Mouse (Mus musculus) hindbrain, embryonic 14.5 days (tissue): ENCODE measurements at regions not wholly inside any gene's neighbourhood (a gene's known extent, or its start where the extent isn't known, plus 50 kb on each side); places are given as distances from the start of the nearest gene placed in this dataset.

Source experiments
- ATAC-seq: fragments of 200-750 bp; cut with Nextera tagmentation; 2 replicates; pipeline ENCODE4 v1.8.0; 2017; ENCODE audit warnings: moderate number of reproducible peaks, mild to moderate bottlenecking, moderate TSS enrichment, moderate library complexity; ENCODE audit not compliant: low FRiP score
- DNase-seq: peaks from one replicate; pipeline ENCODE4 v3.0.0-alpha.2; 2015; ENCODE audit warnings: low spot score
- H3K27ac ChIP-seq: fragments of 300-500 bp; sonication (generic); 2 replicates; pipeline ENCODE4 v1.5.1; 2014; ENCODE audit warnings: mild to moderate bottlenecking, moderate library complexity
- H3K27me3 ChIP-seq: fragments of 300-500 bp; sonication (generic); 2 replicates; pipeline ENCODE4 v1.6.1; 2014; ENCODE audit warnings: mild to moderate bottlenecking, low read length, mixed read lengths; ENCODE audit not compliant: control insufficient read depth, insufficient read depth
- H3K36me3 ChIP-seq: fragments of 300-500 bp; sonication (generic); replicated peaks from 2 replicates; pipeline ENCODE4 v1.6.1; 2014; ENCODE audit not compliant: control insufficient read depth, insufficient read depth
- H3K4me1 ChIP-seq: fragments of 300-500 bp; sonication (generic); replicated peaks from 2 replicates; pipeline ENCODE4 v1.6.1; 2014; ENCODE audit warnings: antibody characterized with exemption, low read length, mixed read lengths; ENCODE audit not compliant: control insufficient read depth, insufficient read depth
- H3K4me2 ChIP-seq: fragments of 300-500 bp; sonication (generic); replicated peaks from 2 replicates; pipeline ENCODE4 v1.6.1; 2014; ENCODE audit warnings: mild to moderate bottlenecking, moderate library complexity
- H3K4me3 ChIP-seq: fragments of 300-500 bp; sonication (generic); replicated peaks from 2 replicates; pipeline ENCODE4 v1.5.1; 2014; ENCODE audit warnings: mild to moderate bottlenecking, low read length
- H3K9ac ChIP-seq: fragments of 300-500 bp; sonication (generic); 2 replicates; pipeline ENCODE4 v1.6.1; 2014
- H3K9me3 ChIP-seq: fragments of 300-500 bp; sonication (generic); 2 replicates; pipeline ENCODE4 v1.6.1; 2016; ENCODE audit warnings: low read length; ENCODE audit not compliant: control insufficient read depth
- WGBS: fragments of 180-500 bp; shearing (Covaris S2); extraction: QIAGEN DNeasy Blood & Tissue Kit; methylation state at CpG from one replicate; pipeline ENCODE4 v1.1.7; 2014; 5-methylcytosine and 5-hydroxymethylcytosine counted together

- Histone ChIP-seq H3K27ac (no peak overlapping the region), H3K4me3 (no peak overlapping the region), H3K9ac (no peak overlapping the region), H3K4me1 (no peaks in the 10 kb centered on the region), H3K27me3 (no peaks in the 10 kb centered on the region), H3K4me2 (no peak overlapping the region), H3K36me3 (no peaks in the 10 kb centered on the region), H3K9me3 (no peaks in the 10 kb centered on the region)
- ATAC-seq (no peak), DNase-seq (no peak)
- WGBS, result 82% methylated on average over 4 of the region's 4 CpGs
Observed at GRCm38 (mm10) chr13:103460499-103460898, 126.2 kb upstream of the Mast4 start.

DNA sequence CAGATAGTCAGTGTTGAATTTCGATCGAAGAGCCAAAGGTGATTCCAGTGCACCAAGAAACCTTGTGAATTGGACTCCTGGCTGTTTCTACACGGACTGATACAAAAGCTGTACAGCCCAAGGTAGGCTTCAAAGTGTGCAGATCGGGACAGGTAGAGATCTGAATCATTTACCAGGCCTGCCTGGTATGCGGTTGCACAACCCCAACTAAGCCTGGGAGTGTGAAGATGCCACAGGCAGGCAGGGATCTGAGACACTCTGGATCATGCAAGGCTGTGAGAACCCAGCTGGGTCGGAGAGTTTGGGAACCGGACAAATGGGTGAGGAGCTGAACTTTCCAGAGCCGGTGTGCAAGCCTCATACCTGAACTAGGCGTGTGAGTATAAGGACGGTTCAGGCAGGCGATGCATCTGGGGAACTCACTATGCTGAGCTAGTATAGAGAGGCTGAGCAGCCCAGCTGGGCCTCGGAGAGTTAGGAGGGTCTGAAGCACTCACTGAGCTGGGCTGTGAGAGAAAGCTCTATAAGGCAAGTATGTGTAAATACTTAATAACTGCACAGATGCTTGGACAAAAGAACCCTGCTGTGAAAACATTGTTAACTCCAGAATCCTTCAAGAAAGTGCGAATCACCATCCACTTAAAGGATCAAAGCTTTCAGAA lies 125.3 kb upstream of the Mast4 start:
- H3K4me1 ChIP-seq, result no peaks in the 10 kb centered on the region
- no peak overlapping the region for H3K9ac ChIP-seq
- ATAC-seq (no peak), DNase-seq (no peak)
- H3K9me3 ChIP-seq, result no peaks in the 10 kb centered on the region
- H3K36me3 ChIP-seq, result no peaks in the 10 kb centered on the region
- WGBS, result 92% methylated on average over 13 of the region's 13 CpGs
- H3K4me3 ChIP-seq, result no peak overlapping the region
- H3K27me3 ChIP-seq, result no peaks in the 10 kb centered on the region
- no peak overlapping the region for H3K27ac ChIP-seq
- no peak overlapping the region for H3K4me2 ChIP-seq

DNA sequence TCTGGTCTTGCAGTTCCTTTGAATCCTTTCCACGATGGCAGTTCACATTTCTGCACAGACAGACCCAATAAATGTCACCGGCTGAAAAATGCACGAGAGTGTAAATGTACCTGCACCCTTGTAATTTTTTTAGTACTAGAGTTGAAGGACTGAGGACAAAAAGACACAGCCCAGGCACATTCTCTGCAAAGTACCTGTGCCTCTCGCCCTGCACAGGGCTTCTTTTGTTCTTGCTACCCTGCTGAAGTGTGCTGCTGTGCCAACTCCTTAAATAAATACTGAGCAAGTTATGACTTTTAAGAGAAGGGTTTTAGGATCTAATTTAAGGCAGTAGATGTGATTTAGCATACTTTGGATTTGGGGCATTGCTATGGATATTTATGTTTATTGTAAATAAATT lies 118.5 kb upstream of the Mast4 start:
- Histone ChIP-seq H3K4me2 (no peak overlapping the region), H3K9me3 (no peaks in the 10 kb centered on the region), H3K4me3 (no peak overlapping the region), H3K27ac (no peak overlapping the region), H3K4me1 (no peaks in the 10 kb centered on the region), H3K9ac (no peak overlapping the region), H3K27me3 (no peaks in the 10 kb centered on the region), H3K36me3 (no peaks in the 10 kb centered on the region)
- 79% methylated on average over 4 of the region's 4 CpGs for WGBS
- DNase-seq (no peak), ATAC-seq (no peak)

DNA sequence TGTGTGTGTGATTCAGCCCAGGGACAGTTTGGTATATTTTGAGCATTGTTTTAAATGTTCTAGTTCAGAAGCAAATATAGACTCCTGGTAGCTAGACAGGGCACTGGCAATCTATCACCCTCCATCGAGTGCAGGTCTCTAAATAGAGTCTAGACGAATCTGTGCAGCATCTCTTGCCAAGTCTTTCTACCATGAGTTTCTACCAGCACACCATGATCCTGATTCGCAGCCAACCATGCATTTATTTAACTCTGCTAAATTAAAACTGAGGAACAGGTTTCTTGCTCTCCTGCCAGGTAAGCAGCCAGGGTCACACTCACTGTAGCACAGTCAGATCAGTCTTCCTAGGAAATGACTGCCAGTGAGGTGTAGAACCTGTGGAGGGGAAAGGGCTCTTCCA lies 96.3 kb upstream of the Mast4 start:
- no peaks in the 10 kb centered on the region for H3K9me3 ChIP-seq
- no peak overlapping the region for H3K4me2 ChIP-seq
- no peak overlapping the region for H3K4me3 ChIP-seq
- no peaks in the 10 kb centered on the region for H3K36me3 ChIP-seq
- no peaks in the 10 kb centered on the region for H3K4me1 ChIP-seq
- WGBS, result 76% methylated on average over 3 of the region's 3 CpGs
- H3K9ac ChIP-seq, result no peak overlapping the region
- no peak overlapping the region for H3K27ac ChIP-seq
- ATAC-seq, result no peak
- no peaks in the 10 kb centered on the region for H3K27me3 ChIP-seq
- no peak for DNase-seq

DNA sequence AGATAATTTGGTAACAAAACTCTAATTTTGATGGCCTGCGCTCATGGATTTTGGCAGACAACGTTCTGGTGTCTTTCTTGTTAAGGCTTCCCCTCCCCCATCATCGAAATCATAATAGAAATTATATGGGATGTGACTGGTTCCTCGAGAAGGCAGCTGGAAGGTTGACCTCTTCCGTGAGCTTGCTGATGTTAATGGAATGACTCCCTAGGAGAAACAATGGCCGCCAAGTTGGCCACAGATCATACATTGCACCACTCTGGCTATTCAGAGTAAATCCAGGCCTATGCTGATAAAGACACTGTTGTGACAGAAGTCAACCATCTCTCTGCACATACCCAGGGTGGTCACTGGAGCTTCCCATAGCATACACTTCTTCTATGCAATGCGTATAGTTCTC lies 89.7 kb upstream of the Mast4 start:
- Histone ChIP-seq H3K27ac (no peak overlapping the region), H3K27me3 (no peaks in the 10 kb centered on the region), H3K9me3 (no peaks in the 10 kb centered on the region), H3K4me2 (no peak overlapping the region), H3K4me3 (no peak overlapping the region), H3K36me3 (no peaks in the 10 kb centered on the region), H3K9ac (no peak overlapping the region), H3K4me1 (no peaks in the 10 kb centered on the region)
- DNase-seq (no peak), ATAC-seq (no peak)
- WGBS, result 77% methylated on average over 7 of the region's 7 CpGs

DNA sequence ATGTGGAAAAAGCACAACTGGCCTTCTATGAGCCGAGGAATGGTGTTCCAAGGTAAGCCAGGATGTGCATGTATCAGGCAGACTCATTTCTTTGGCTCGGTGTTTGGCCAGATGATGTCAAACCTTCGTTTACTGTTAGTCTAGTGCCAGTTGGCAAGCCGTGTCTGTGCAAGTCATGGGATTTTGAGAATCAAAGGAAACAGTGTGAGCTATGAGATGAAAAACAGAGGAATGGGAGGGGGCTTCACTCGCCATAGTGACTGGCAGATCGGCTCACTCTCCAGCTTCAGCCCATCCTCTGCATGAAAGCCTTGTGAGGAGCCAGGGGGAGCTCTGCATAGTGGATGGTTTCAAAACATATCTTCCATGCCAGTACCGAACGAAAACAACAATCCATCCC lies 89.1 kb upstream of the Mast4 start:
- H3K9me3 ChIP-seq, result no peaks in the 10 kb centered on the region
- no peaks in the 10 kb centered on the region for H3K36me3 ChIP-seq
- H3K9ac ChIP-seq, result no peak overlapping the region
- H3K4me2 ChIP-seq, result no peak overlapping the region
- H3K4me3 ChIP-seq, result no peak overlapping the region
- DNase-seq (no peak), ATAC-seq (no peak)
- no peaks in the 10 kb centered on the region for H3K27me3 ChIP-seq
- H3K4me1 ChIP-seq, result no peaks in the 10 kb centered on the region
- 86% methylated on average over 8 of the region's 8 CpGs for WGBS
- no peak overlapping the region for H3K27ac ChIP-seq

GRCm38 (mm10) chr13:103422997-103423396 lies 88.7 kb upstream of the Mast4 start:
- Histone ChIP-seq H3K27me3 (no peaks in the 10 kb centered on the region), H3K9me3 (no peaks in the 10 kb centered on the region), H3K4me1 (no peaks in the 10 kb centered on the region), H3K4me3 (no peak overlapping the region), H3K4me2 (no peak overlapping the region), H3K36me3 (no peaks in the 10 kb centered on the region), H3K27ac (no peak overlapping the region), H3K9ac (no peak overlapping the region)
- DNase-seq (no peak), ATAC-seq (no peak)
- WGBS, result 90% methylated on average over 8 of the region's 8 CpGs

DNA sequence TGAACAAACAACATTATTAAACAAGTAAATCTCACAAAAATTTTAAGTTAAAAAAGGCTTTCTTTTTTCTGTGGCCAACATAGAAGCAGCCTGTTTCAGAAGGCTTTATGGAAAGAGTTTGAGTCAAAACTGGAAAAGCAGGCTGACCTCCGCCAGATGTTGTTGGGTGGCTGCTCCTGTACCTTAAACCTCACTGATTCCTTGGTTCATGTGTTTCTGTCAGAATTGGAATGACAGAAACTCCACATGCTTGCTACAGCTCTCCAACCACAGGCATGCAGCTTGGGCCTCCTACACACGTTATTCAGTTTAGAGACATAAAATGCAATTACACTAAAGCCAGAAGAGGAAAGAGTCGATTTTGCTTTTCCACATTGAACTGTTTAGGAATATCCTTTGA lies 84.8 kb upstream of the Mast4 start:
- Histone ChIP-seq H3K9me3 (no peaks in the 10 kb centered on the region), H3K27ac (no peak overlapping the region), H3K4me2 (no peak overlapping the region), H3K9ac (no peak overlapping the region), H3K4me1 (no peaks in the 10 kb centered on the region), H3K4me3 (no peak overlapping the region), H3K27me3 (no peaks in the 10 kb centered on the region), H3K36me3 (no peaks in the 10 kb centered on the region)
- no peak for ATAC-seq
- DNase-seq, result no peak
- 88% methylated on average over 3 of the region's 3 CpGs for WGBS

DNA sequence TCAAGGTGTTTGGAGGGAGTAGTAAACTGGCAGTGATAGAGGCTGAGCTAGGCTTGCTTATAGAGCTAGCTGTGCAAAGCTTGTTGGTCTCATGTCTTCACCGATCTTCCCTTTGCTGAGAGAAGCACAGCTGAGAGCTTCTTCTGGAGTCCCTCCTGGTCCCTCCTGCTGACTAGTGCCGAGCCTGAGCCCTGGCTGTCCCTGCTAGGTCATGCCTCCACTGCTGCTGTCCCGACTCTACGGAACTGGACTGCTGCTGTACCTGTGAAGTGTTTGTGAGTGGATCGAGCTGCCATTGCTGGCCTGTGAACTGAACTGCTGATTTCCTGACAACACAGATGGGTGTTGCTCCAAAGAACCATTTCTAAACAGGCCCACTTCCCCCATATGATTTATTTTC lies 83.0 kb upstream of the Mast4 start:
- H3K27ac ChIP-seq, result no peak overlapping the region
- WGBS, result 89% methylated on average over 5 of the region's 5 CpGs
- no peaks in the 10 kb centered on the region for H3K9me3 ChIP-seq
- DNase-seq (no peak), ATAC-seq (no peak)
- H3K9ac ChIP-seq, result no peak overlapping the region
- H3K4me1 ChIP-seq, result no peaks in the 10 kb centered on the region
- H3K4me2 ChIP-seq, result no peak overlapping the region
- no peaks in the 10 kb centered on the region for H3K27me3 ChIP-seq
- no peaks in the 10 kb centered on the region for H3K36me3 ChIP-seq
- H3K4me3 ChIP-seq, result no peak overlapping the region

DNA sequence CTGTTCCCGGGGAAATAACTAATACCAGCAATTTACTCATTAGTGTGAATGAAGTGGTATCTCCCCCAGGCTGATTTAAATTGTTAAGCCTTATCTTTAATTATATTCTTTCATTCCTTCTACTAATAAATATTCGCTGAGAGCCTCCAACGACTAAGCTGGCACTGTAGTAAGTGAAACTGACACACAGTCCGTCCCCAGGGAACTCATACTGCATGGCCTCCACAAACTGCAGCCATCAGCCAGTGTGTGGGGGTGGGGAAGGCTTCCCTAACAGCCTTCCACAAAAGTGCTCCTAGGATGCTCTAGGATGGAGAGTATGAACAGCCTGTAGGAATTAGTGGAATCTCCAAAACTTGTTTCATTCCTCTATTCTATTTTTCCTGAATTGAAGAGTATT lies 81.0 kb upstream of the Mast4 start:
- H3K9ac ChIP-seq, result no peak overlapping the region
- no peaks in the 10 kb centered on the region for H3K27me3 ChIP-seq
- no peaks in the 10 kb centered on the region for H3K4me1 ChIP-seq
- no peak overlapping the region for H3K4me3 ChIP-seq
- no peaks in the 10 kb centered on the region for H3K36me3 ChIP-seq
- H3K27ac ChIP-seq, result no peak overlapping the region
- 68% methylated on average over 4 of the region's 4 CpGs for WGBS
- H3K4me2 ChIP-seq, result no peak overlapping the region
- DNase-seq (no peak), ATAC-seq (no peak)
- H3K9me3 ChIP-seq, result no peaks in the 10 kb centered on the region
